Mouse (Mus musculus): ENCODE measurements at regions not wholly inside any gene's neighbourhood (a gene's known extent, or its start where the extent isn't known, plus 50 kb on each side); places are given as distances from the start of the nearest gene placed in this dataset.

GRCm38 (mm10) chr2:134290126-134290691 is 264.0 kb downstream of the Hao1 start:
- TF ChIP-seq USF1 (IDR thresholded peaks at IDR 0.05; ENCODE audit: low read depth) (no peak), REST (IDR thresholded peaks at IDR 0.05; ENCODE audit: insufficient read depth, insufficient read length) (no peak), CEBPB (IDR thresholded peaks at IDR 0.05; ENCODE audit: insufficient read depth, poor library complexity, severe bottlenecking) (no peak), POLR2AphosphoS2 (IDR thresholded peaks at IDR 0.05; ENCODE audit: insufficient read length, low read depth) (no peak), POLR2A (IDR thresholded peaks at IDR 0.05; ENCODE audit: insufficient read length, low read depth) (no peak), TCF3 (IDR thresholded peaks at IDR 0.05; ENCODE audit: insufficient read length, low read depth) (no peak), E2F4 (IDR thresholded peaks at IDR 0.05; ENCODE audit: insufficient read depth) (no peak), TCF12 (IDR thresholded peaks at IDR 0.05; ENCODE audit: insufficient read depth, poor library complexity, severe bottlenecking) (no peak)
